Mouse (Mus musculus) liver, embryonic 12.5 days (tissue): ENCODE data around the gene Fgf4. TPM values are rescaled to one million over a fixed set of nuclear protein-coding genes. Genes with fewer than 3 reads are reported as not detected.

ENCODE experiments used
- polyA plus RNA-seq: library from polyadenylated mRNA; unstranded; fragments of >200 nt; fragmentation: Nextera tagmentation; extraction: Ambion mirVana; gene quantifications from 2 replicates; pipeline ENCODE4 v1.2.1, GENCODE M21; 2016

The Fgf4 gene
- polyA plus RNA-seq, 1 experiment from 2014 or later, result not detected

Other genes with a start within 250 kb of the Fgf4 start
- 5.7 and 7.2 TPM in 2 replicates for gene Ano1, start 95.4 kb upstream of the Fgf4 start, polyA plus RNA-seq
- gene Fgf3, start 9.3 kb upstream of the Fgf4 start, polyA plus RNA-seq, result 0.20 and 0.47 TPM in 2 replicates
- not detected in 2 replicates for gene Fgf15, start 49.2 kb downstream of the Fgf4 start, polyA plus RNA-seq
- 11.6 and 12.8 TPM in 2 replicates for gene LTO1, start 67.7 kb downstream of the Fgf4 start, polyA plus RNA-seq
- gene Ccnd1, start 92.6 kb downstream of the Fgf4 start, polyA plus RNA-seq, result 46.0 and 47.1 TPM in 2 replicates